Mouse (Mus musculus) granulocyte monocyte progenitor cell, adult 5-6 weeks (primary cell): ENCODE measurements at regions not wholly inside any gene's neighbourhood (a gene's known extent, or its start where the extent isn't known, plus 50 kb on each side); places are given as distances from the start of the nearest gene placed in this dataset.
"Not testable (repeated sequence)": the region's sequence is repeated elsewhere in the genome, so short reads cannot be mapped to it uniquely, and the experiment has no call there.

Source experiments
- ATAC-seq: replicated peaks from 2 replicates; pipeline ENCODE4 v1.8.0; 2016; ENCODE audit warnings: mild to moderate bottlenecking, moderate TSS enrichment, inconsistent platforms; ENCODE audit not compliant: poor library complexity, severe bottlenecking

DNA sequence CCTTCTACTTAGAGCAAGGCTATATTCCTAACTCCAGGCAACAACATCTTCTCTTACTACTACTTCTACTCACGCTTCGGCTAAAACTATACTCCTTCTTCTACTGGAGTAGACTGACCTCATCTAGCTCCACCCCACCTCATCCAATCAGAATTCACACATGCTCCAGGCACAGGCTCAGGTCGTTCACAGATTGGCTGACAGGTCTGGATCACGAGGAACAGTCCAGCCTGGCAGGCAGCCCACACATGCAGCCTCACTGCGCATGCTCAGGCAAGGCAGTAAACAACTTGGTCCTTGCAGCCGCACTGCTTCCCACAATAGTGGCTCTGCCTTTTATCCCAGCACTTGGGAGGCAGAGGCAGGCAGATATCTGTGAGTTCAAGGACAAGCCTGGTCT, 182.4 kb downstream of the Katnal1 start:
- ATAC-seq: not testable (repeated sequence)

DNA sequence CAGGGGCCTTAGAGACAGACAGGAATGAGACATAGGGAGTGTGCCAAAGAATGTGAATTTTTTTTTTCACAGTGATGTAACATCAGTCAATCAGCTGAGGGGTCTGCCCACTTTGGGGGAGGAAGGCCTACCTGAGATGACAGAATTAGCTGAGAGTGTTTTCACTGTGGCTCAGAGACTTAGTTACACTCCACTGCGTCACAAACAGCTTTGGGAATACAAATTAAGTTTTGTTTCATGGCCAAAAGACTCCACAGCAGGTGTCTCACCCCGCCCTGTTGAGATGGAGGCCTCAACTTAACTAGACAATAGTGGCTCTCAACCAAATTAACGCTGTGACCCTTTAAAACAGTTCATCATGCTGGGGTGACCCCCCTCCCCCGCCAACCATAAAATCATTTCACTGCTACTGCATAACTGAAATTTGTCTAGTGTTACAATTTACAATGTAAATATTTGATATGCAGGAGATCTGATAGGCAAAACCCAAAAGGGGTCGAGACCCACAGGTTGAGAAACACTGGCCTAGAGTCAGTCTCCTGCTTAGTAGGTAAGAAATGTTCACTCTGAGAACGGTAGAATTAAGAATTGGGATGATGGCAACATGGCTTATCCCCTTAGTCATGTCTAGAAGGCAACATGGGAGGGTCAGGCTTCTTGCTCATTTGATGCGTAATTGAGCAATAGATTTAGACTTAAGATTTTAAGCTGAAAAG, 184.3 kb downstream of the Katnal1 start:
- ATAC-seq: no peak

DNA sequence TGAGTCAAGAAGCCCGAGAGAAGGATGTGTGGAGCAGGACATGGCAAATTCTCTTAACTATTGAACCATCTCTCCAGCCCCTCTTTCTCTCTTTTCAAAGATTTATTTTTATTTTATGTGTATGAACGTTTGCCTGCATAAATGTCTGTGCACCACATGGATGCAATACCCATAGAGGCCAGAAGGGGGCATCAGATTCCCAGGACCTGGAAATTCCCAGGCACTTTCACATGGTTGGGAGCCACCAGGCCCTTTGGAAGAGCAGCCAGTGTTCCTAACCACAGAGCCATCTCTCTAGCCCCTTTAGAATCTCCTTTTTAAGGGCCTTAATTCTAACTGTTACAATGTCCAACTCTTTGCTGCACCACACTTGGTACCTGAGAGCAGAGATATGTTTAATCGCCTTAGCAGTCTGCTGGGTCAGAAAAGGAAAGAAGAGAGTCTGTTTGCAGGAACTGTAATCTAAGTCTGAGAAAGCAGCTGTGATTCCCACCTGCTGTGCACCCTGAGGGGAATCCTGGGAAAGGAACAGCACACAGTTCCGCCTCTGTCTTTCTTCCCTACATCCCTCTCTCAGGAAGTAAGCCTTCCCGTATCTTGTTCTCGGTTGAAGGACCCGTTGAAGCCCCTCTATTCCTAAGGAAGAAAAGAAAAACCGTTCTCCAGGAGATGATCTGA, 186.8 kb downstream of the Katnal1 start:
- ATAC-seq: no peak

DNA sequence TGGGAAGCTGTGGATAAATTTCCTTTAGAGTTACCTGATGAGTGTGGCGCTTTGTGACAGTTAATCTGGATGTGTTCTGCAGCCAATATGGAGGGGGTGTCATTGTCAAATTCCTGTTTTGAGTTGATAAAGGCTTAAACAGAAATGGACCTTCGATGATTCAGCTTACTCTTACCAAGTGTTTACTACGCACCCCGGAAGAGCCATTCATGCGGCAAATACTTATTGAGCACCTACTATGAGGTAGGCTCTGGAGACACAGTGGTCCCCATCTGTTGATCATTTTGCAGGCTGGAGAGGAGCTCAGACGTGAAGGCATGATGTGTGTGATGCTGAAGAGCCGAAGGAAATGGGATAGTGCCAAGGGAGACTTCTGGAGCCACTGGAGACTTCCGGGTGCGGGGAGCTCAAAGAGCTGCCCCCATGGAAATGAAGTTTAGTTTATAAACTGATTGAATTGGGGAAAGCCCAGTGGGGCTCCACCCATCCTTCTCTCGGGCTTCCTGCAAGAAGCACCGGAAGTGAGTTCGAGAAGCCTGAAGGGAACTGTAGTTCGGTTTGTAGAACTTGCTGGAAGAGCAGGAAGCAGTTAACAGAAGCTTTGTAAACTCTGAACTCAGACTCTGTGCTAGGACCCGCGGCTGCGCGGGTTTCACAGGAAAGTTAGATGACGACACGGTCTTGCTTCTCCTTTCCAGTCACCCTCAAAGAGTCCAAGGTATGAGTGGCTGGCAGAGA, 187.7 kb downstream of the Katnal1 start:
- ATAC-seq: peak; percentile 36

DNA sequence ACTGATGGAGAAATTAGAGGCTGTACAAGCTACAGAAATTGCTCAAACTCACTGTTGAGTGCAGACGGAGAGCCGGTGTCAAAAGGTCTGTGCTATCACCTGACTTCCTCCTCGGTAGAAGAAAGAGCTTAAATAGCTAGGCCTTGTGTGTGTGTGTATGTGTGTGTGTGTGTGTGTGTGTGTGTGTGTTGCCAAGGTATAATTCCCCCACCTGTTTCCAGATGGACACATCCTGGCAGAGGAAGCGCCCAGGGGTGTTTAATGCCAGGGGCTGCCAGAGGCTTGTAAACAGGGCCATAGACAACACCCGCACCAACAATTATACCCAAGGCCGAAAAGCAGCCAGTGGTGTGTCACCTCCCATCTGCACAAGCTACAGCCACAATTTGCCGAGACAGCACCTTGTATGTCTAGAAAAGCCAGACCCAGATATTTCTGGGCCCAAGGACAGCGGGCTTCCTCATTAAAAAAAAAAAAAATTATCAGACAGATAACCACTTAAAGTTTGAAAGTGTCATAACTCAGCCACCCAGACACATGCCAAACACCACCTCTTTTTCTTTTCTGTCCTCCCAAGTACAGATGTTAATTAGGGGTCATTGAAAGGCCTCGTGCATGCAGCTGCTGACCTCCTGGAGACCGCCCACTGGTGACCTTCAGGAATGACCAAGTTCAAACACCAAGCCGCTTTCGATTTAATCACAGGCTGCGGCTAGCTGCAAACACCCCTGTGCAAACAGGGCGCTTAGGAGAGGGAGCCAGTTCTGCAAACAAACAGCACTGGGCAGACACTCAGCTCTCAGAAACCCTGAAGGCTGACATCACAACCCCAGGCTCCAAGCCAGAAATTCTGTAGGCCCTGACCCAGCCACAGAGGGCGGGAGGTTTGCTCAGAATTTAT, 188.0 kb upstream of the Ubl3 start:
- no peak for ATAC-seq

DNA sequence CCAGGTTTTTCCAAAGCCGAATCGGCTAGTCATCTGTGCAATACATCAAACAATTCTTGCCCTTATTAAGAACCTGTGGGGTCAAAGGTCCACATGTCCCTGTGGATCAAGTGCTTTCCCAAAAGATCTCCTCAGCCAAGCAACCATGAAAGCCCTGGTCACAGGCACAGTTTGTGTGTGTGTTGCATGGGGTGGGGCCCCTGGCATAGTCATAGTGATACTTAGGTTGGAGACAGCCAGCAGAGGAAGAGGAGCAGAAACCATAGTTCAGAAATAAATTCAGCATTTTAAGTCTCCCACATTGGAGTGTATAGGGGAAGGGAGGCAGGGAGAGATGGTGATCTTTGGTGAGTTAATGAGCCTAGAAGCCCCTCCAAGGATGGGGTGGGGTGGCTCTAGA, 187.1 kb upstream of the Ubl3 start:
- ATAC-seq: no peak

DNA sequence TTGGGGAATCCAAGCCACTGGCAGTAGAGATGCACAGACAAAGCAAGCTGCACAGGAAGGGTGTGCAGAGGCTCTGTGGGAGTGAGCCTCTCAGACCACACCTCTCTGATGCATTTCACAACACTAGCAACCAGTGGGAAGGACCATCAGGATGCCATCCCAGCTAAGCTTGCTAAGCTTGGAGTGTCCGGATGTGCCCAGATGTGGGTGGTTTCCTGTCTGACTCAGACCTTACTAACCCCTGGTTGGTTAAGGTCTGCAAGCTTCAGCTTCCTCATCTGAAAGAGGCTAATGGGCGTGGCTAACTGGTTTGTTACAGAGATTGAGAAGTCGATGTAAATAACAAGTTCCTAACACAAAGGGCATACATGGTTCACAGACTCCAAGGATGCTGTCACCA, 186.6 kb upstream of the Ubl3 start:
- ATAC-seq: peak; percentile 95

DNA sequence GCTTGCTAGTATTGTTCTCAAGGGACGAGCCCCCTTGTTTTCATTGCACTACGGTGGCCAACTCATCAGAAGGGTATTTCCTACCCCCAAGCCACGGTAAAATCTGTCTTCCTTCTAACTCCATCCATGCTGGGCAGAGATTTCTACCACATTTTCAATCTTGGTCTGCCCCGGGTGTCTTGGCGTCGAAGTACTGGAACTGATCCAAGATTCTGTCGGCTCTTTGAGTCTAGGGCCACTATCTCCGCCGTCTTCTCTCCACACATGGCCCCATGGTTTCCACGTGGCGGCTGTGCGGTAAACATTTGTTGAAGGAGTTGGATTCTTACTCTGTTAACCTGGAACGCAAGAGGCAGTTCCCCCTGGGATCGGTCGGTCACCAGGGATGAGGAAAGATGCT, 177.0 kb upstream of the Ubl3 start:
- ATAC-seq: no peak

DNA sequence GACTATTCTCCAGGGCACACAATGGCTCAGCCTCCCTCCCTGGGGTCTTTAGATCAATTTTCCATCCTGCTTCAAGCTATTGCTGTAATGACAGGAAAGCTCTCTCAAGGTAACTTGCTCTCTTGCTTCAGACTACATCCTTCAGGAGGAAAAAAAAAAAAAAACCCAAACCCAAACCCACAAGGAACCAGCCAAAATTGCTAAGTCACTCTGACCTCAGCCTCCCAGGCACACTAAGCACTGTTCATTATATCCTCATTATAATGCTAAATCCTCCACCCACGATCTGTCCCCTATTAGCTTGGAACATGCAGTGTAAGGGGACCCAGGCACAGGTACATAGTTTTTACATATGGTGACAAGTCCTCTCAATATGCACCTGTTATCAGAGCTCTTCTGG, 175.9 kb upstream of the Ubl3 start:
- peak; percentile 84 for ATAC-seq

DNA sequence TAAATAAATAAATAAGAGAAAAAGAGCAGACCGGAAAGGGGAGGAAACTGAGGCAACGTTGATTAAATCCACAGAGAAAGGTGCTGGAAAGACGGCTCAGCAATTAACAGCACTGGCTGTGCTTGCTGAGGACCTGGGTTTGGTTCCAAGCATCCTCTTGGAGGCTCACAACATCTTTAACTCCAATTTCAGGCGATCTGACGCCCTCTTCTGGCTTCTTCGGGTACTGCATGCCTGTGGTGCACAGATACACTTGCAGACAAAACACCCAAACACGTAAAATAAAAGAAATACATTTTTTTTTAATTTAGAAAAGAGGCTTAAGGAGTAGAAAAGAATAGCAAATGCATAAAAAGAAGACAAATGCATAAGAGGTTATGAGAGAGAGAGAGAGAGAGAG, 173.9 kb upstream of the Ubl3 start:
- no peak for ATAC-seq

DNA sequence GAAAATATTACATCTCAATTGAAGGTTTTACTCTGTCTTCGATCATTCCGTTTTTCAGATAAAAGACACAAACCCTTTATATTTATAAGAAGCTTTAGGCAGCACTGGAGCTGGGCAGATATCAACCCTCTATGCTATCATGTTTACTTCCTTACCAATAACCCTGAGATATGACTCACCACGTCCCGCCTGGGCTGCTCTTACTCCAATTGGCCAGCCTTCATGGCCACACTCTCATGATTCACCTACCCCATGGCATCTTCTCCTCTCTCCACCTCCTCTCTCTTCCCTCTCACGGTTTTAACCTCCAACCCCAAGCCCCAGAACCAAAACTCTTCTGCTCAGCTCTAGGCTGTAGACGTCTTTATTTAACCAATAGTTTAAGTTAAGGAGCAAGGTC, 171.9 kb upstream of the Ubl3 start:
- no peak for ATAC-seq

DNA sequence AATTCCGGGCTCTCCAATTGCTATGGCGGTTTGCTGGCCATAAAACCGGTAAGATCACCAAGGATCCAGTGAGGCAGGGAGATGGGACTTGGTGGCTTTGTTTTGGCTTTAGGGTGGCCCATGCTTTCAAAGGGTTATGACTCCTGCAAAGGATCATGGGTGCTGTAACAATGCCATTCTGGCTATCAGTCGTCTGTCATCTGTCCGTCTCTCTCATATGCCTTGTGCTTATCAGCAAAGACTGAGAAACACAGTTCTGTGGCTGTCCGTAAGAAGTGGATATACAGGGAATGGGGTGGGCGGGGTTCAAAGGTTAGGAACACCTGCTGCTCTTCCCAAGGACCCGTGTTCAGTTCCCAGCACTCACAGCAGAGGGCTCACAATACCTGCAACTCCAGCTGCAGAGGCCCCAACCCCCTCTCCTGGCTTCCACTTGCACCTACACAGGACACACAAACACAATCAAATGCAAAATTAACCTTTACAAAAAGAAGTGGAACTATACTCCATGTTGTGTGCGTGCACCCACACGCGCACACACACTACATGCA, 171.2 kb upstream of the Ubl3 start:
- no peak for ATAC-seq

DNA sequence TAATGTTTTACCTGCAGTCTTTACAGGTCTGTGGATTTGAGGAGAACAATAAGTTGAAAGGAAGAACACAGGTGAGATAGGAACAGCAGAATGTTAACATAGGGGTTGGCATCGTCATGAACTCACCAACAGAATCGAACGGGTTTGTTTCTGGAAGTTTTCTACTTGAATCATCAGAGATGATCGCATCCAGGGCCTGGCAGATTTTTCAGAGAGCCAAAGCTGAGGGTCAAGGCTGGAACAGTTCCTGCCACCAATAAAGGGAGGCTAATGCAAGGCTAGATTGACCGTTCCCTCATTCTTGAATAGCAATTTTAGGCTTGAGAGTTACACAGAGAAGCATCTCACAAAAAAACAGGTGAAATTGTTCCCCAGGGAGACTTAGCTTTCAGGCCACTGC, 168.0 kb upstream of the Ubl3 start:
- ATAC-seq: no peak

DNA sequence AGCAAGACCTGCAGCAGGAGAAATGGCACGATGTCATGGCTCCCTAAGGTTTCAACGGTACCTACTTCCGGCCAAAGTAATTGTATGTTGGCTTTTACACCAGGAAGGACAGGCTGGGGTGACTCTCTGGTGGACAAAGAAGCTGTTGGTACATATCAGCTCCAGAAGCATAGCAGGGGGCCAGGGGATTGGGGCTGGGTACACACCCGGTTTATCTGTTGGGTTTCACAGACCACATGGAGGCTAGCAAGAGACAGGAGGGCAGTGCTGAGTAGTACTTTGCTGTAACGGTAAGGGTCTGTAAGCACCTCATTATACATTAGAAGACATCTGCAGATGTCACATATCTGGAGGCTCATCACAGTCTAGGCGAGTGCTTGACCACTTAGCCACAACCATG, 164.0 kb upstream of the Ubl3 start:
- no peak for ATAC-seq

DNA sequence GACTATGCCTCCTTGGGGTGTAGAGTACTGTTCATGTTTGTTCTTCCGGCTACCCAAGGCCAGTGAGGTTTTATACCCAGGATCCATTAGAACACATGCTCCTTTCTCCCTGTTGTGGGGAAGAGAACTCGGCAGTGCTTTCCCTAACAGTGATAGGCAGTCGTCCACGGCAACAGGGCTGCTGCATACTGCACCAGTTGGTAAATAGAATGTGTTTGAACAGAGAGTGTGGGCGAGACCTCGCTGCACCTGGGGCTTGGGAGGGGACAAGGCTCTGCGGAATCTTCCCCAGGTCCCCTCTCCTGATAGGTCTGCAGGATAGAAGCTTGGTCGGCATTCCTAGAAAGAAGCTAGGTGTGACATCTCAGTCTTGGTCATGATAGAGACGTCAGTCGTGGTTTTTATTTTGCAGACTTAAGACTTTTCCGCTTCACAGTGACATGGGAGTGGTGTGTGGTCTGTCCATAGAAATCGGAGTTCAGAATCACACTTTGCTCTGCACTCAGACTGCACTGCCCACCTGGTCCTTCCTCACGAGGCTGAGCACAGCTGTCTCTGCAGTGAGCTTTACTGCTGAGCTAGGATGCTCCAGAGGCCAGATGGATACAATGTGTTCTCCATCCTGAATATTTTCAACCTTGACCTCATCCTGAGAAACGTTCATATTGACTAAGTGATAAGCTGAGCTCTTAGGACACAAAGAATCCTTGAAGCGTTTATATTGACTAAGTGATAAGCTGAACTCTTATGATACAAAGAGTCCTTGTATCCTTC, 162.8 kb upstream of the Ubl3 start:
- no peak for ATAC-seq

DNA sequence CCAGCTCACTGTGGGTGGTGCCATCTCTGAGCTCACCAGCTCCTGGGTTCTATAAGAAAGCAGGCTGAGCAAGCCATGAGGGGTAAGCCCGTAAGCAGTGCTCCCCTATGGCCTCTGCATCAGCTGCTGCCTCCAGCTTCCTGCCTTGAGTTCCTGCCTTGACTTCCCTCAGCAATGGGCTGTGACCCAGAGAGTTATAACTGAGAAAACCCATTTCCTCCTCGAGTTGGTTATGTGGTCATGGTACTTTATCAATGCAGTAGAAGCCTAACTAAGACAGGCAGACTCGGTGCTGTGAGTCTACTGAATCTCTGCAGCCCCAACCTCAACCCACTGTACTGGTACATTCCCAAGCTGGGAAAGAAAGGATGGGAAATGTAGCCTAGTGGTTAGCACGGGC, 162.2 kb upstream of the Ubl3 start:
- ATAC-seq: no peak

DNA sequence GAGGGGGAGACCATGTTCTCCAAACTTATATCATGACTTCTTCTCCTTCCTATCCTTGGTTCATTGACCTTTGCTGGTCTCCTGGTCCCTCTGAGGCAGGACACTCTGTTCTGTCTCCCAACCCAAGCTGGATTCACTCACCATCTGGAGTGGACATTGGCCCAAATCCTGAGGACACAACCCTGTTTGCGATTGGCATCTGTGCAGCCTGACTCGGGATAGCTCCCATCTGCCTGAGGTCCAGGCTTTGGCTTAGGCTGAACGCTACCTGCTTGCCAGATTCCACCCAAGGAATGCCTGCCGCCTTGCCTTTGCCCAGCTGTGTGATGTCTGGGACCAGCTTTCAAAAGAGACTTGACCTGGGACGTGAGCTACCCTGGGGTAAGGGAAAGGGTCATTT, 161.2 kb upstream of the Ubl3 start:
- no peak for ATAC-seq

DNA sequence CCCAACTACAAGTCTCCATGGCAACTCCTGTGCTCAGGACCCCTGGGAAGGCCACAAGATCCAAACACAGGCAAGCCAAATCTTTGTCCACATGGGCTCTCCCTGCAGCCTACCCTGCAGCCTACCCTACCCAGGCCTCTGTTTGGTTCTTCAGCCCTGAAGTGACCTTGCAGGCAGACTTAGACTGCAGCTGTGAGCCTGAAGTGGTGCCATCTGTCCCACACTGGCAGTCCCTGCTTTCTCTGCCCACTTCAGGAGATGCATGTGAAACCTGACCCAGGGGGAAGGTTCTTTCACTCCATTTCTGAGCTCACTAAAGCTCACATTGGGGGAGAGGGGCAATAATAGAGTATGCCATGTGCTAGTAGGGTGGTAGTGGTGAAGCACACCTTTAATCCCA, 160.4 kb upstream of the Ubl3 start:
- ATAC-seq: no peak

DNA sequence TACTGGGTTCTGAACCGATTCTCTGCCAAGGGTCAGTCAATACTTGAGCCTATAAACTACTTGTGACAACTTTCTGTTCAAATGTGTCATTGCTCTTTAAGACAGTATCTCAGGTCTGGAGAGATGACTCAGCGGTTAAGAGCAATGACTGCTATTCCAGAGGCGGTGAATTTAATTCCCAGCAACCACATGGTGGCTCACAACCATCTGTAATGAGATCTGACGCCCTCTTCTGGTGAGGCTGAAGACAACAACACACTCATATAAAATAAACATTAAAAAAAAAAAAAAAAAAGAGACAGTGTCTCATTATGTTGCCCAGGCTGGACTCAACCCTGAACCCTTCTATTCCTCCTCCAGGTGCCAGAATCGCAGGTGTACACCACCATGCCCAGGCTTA, 159.0 kb upstream of the Ubl3 start:
- no peak for ATAC-seq
